Mouse (Mus musculus) ES-E14 (cell line): Measurements from ENCODE around the gene Fcgr2b. TPM values are rescaled to one million over a fixed set of nuclear protein-coding genes. Genes with fewer than 3 reads are reported as not detected.

Experiments used
- DNase-seq: peaks from one replicate; pipeline ENCODE4 v3.0.0-alpha.2; 2013; ENCODE audit warnings: low read depth, low spot score
- H3K27ac ChIP-seq: 2 replicates; pipeline ENCODE4 v1.5.1; 2012; ENCODE audit warnings: low read depth, mild to moderate bottlenecking, low read length, moderate library complexity, mixed read lengths; ENCODE audit not compliant: poor library complexity, insufficient read depth, severe bottlenecking
- H3K36me3 ChIP-seq: 2 replicates; pipeline ENCODE4 v1.6.1; 2012; ENCODE audit warnings: mild to moderate bottlenecking, low read length, moderate library complexity, mixed read lengths; ENCODE audit not compliant: control insufficient read depth, poor library complexity, insufficient read depth, severe bottlenecking
- H3K4me1 ChIP-seq, 2 experiments: fragments of 150-350 bp in 1 of 2; sonication (generic) in 1 of 2; 2 replicates each; pipeline ENCODE4 v1.6.1; 2012; ENCODE audit warnings: low read length in 2 of 2, mild to moderate bottlenecking in 1 of 2, mixed read lengths in 1 of 2; ENCODE audit not compliant: control insufficient read depth in 2 of 2, insufficient read depth in 2 of 2, poor library complexity in 1 of 2
- H3K4me3 ChIP-seq, 2 experiments: fragments of 150-350 bp in 1 of 2; sonication (generic) in 1 of 2; 2 replicates each; pipeline ENCODE4 v1.5.1; 2012; ENCODE audit warnings: low read length in 2 of 2, low read depth in 1 of 2, mild to moderate bottlenecking in 1 of 2, mixed read lengths in 1 of 2; ENCODE audit not compliant: insufficient read depth in 1 of 2, poor library complexity in 1 of 2, severe bottlenecking in 1 of 2
- H3K9ac ChIP-seq: 2 replicates; pipeline ENCODE4 v1.6.1; 2012; ENCODE audit warnings: low read depth, mild to moderate bottlenecking, low read length, mixed read lengths; ENCODE audit not compliant: poor library complexity, insufficient read depth, severe bottlenecking
- H3K9me3 ChIP-seq: fragments of 150-350 bp; sonication (generic); 2 replicates; pipeline ENCODE4 v1.6.1; 2012; ENCODE audit warnings: low read depth, mild to moderate bottlenecking, low read length; ENCODE audit not compliant: control insufficient read depth, insufficient read depth
- CHD2 ChIP-seq: IDR thresholded peaks from 2 replicates; pipeline ENCODE4 v1.6.1; 2014; ENCODE audit warnings: mild to moderate bottlenecking, low read depth, low read length, inconsistent platforms
- HCFC1 ChIP-seq: IDR thresholded peaks from 2 replicates; pipeline ENCODE4 v1.6.1; 2012; ENCODE audit warnings: low read length, inconsistent platforms, borderline replicate concordance; ENCODE audit not compliant: insufficient read depth
- MAFK ChIP-seq: IDR thresholded peaks from 2 replicates; pipeline ENCODE4 v1.6.1; 2014; ENCODE audit warnings: mild to moderate bottlenecking, low read depth, low read length, inconsistent platforms; ENCODE audit not compliant: insufficient read depth
- ZC3H11A ChIP-seq: IDR thresholded peaks from 2 replicates; pipeline ENCODE4 v1.6.1; 2012; ENCODE audit warnings: low read depth, mild to moderate bottlenecking, inconsistent platforms, low read length, borderline replicate concordance
- ZNF384 ChIP-seq: IDR thresholded peaks from 2 replicates; pipeline ENCODE4 v1.6.1; 2012; ENCODE audit warnings: low read depth, low read length, inconsistent platforms
- in situ Hi-C, 2 experiments: fragments of 600-800 bp; cut with MboI; formaldehyde crosslinking; loops; one replicate each; pipeline ENCODE4 v1.15.1; 2025; ENCODE audit warnings: low sequenced_read_pairs in 2 of 2, inconsistent platforms in 1 of 2; ENCODE audit not compliant: unreplicated experiment in 2 of 2
- total RNA-seq: library from RNA; depleted of rRNA; stranded (reverse); fragments of 300-350 nt; gene quantifications from 2 replicates; pipeline ENCODE4 v1.2.3, GENCODE M21; 2012

Gene Fcgr2b
- total RNA-seq, 1 experiment = 2.4 TPM

DNA sequence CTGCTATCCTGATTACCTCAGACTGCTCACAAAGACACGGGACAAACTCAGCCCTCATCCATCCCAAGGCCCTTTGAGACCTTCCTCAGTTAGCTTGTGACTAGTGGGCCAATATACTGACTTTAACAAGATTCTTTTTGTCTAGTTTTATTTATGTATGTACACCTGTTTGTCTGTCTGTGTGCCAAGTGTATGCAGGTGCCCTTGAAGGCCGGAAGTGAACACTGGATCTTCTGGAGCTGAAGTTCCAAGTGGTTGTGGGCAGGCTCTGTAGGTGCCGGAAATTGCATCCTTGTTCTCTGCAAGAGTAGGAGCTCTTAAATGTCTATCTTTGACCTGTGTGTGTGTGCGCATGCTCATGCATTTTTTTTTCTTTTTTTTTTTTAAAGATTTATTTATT, 47.1 kb downstream of the Fcgr2b start:
- no peak overlapping the region for H3K27ac ChIP-seq
- no peaks in the 10 kb centered on the region for H3K36me3 ChIP-seq
- no peak for TF ChIP-seq ZC3H11A
- no peak for TF ChIP-seq HCFC1
- TF ChIP-seq ZNF384 = no peak
- TF ChIP-seq MAFK = no peak
- no peak for TF ChIP-seq CHD2
- no peak overlapping the region for H3K4me3 ChIP-seq
- H3K9ac ChIP-seq = no peak overlapping the region
- no peak for DNase-seq
- H3K4me1 ChIP-seq = no peaks in the 10 kb centered on the region
- no peaks in the 10 kb centered on the region for H3K9me3 ChIP-seq
- in situ Hi-C loops = no loop called here

DNA sequence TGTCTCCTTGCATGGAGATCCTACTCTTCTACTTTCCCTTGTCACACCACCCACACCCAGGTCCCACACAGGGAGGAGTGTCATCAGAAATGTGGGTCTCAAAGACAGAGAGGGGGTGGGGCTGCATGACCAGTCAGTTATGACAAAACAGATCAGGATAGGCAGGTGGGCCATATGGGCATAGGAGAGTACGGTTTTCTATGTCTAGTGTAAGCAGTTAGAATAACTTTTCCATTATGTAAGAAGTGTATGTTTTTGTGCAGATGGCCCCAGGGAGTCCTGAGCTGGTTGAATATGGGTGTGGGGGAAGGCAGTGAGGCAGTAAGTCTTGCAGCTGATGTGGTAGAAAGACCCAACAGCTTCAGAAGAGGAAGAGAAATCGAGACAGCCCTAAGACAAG, 47.9 kb downstream of the Fcgr2b start:
- Histone ChIP-seq H3K9me3 (no peaks in the 10 kb centered on the region), H3K4me3 (no peak overlapping the region), H3K27ac (no peak overlapping the region), H3K9ac (no peak overlapping the region), H3K4me1 (no peaks in the 10 kb centered on the region), H3K36me3 (no peaks in the 10 kb centered on the region)
- TF ChIP-seq MAFK = no peak
- no peak for TF ChIP-seq HCFC1
- TF ChIP-seq ZC3H11A = no peak
- no peak for TF ChIP-seq CHD2
- TF ChIP-seq ZNF384 = no peak
- in situ Hi-C loops = no loop called here
- no peak for DNase-seq

DNA sequence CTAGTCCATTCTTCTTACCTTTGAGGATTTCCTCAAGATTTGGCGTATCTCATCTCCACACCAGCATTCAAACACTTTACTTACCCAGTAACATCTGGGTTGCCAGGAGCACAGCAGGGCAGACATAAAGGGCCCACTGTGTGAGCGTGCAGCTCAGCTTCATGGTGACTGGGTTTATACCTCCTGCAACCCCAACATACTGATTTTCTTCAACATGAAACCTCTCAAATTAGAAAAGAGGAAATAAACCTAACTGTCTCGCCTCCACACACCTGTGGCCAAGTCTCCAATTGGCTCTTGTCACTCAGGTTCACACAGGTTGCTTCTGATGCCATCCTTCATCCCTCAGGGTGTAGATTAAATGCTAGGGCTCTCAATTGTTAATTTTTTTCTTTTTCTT, 49.0 kb downstream of the Fcgr2b start, which contains the start of gene Fcrla:
Gene Fcrla (minus strand): TSS at position 206 of the 400 bp plus-strand sequence.
- H3K9ac ChIP-seq = no peak within 1 kb of the TSS
- in situ Hi-C loops = no loop called here
- no peak for DNase-seq
- no peaks in the 10 kb centered on the region for H3K4me1 ChIP-seq
- no peaks in the 10 kb centered on the region for H3K36me3 ChIP-seq
- H3K4me3 ChIP-seq = no peak within 1 kb of the TSS
- H3K27ac ChIP-seq = no peak within 1 kb of the TSS
- no peaks in the 10 kb centered on the region for H3K9me3 ChIP-seq
- no peak for TF ChIP-seq MAFK
- no peak for TF ChIP-seq ZNF384
- TF ChIP-seq ZC3H11A = no peak
- no peak for TF ChIP-seq CHD2
- TF ChIP-seq HCFC1 = no peak

DNA sequence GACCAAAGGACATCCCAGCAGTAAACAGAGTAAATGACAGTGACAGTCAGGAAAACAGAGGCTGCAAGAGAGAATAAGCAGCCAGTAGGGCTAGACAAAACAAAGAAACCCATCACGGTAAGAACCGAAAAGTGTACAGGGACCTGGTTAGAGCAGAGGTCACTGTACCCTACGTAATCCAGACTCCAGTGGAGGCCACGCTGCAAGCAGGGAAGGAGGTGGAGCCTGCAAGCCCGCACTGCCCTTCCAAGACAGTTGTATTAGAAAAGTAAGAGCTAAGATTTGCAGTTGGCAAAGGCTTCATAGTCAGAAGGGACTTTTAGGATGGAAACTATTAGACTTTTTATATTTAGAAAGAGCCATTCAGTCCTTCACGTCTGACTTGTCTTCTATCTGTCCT, 49.4 kb downstream of the Fcgr2b start:
- Histone ChIP-seq H3K36me3 (no peaks in the 10 kb centered on the region), H3K4me1 (no peaks in the 10 kb centered on the region), H3K4me3 (no peak overlapping the region), H3K9me3 (no peaks in the 10 kb centered on the region), H3K9ac (no peak overlapping the region), H3K27ac (no peak overlapping the region)
- no peak for DNase-seq
- TF ChIP-seq ZC3H11A (no peak), HCFC1 (no peak), ZNF384 (no peak), MAFK (no peak), CHD2 (no peak)
- in situ Hi-C loops = no loop called here

DNA sequence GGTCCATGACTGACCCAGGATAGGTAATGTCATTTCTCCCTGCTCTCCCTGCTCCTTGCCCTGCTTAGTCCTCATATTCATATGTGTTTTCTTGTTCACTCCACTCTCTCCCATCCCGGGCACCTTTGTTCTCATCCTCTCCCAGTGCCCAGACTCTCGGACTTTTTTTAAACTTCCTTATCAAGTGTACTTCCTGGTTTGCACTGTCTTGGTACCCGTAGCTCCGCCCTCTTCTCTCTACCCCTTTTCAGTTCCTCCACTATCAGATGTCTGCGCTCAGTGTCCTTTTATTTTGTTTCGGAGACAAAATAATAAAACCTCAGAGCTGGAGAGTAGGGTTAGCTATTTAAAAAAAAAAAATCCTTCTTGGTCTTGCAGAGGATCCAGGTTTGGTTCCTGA, 51.9 kb downstream of the Fcgr2b start:
- no peak for DNase-seq
- Histone ChIP-seq H3K9me3 (no peaks in the 10 kb centered on the region), H3K4me1 (no peaks in the 10 kb centered on the region), H3K36me3 (no peaks in the 10 kb centered on the region), H3K9ac (no peak overlapping the region), H3K4me3 (no peak overlapping the region), H3K27ac (no peak overlapping the region)
- TF ChIP-seq MAFK (no peak), CHD2 (no peak), ZC3H11A (no peak), HCFC1 (no peak), ZNF384 (no peak)
- in situ Hi-C loops = no loop called here
